Mouse (Mus musculus): ENCODE data around the gene Relt.

- TF ChIP-seq CTCF (IDR thresholded peaks at IDR 0.05; ENCODE audit: borderline replicate concordance, control insufficient read depth, extremely low read depth, insufficient read depth, low read length, poor library complexity) (no peak), POLR2A (IDR thresholded peaks at IDR 0.05; ENCODE audit: control insufficient read depth, extremely low read depth, insufficient read depth, low read length, poor library complexity) (no peak)
Measured at GRCm38 (mm10) chr7:100840906-100841305, 22.3 kb downstream of the Relt start.

Data from thymus, adult 2 months (tissue).